Mouse (Mus musculus): Measurements from ENCODE around the gene Slc26a6.

Slc26a6 gene

DNA sequence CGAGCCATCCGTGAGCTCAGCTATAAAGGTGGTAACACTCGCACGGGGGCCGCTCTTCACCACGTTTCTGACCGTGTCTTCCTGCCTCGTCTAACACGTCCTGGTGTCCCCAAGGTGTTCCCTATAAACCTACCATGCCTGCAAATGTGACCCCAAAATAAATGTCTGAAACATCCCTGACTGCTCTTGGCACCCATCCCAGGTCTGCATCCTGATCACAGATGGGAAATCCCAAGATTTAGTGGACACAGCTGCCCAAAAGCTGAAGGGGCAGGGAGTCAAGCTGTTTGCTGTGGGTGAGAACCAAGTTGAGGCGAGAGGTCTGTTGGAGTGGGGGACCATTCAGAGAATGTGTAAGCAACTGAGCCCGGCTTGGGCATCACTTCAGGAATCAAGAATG is 102.2 kb downstream of the Slc26a6 start:
- DNase-seq (ENCODE audit: low spot score in 2 of 2) = no peak

DNA sequence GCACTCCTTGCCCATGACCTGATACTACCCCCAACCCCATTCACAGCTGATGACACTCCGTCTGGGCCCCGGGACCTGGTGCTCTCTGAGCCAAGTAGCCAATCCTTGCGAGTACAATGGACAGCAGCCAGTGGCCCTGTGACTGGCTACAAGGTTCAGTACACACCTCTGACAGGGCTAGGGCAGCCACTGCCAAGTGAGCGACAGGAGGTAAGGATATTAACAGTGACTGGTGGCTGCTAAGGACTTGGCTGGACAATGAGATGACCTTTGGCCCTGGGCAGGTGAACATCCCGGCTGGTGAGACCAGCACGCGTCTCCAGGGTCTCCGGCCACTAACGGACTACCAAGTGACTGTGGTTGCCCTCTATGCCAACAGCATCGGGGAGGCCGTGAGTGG is 102.8 kb downstream of the Slc26a6 start:
- no peak for DNase-seq (ENCODE audit: low spot score in 2 of 2)

Data from spleen, postnatal 14 days (tissue).